Mouse (Mus musculus) lung, postnatal 0 days (tissue): Measurements from ENCODE around the gene Ankrd33b. TPM values are rescaled to one million over a fixed set of nuclear protein-coding genes. Genes with fewer than 3 reads are reported as not detected.
A peak's percentile ranks its signal among the peaks of the same experiment; 100 is the strongest.

Experiments used
- ATAC-seq: fragments of 200-750 bp; cut with Nextera tagmentation; 2 replicates; pipeline ENCODE4 v1.8.0; 2017; ENCODE audit warnings: moderate library complexity
- DNase-seq: peaks from one replicate; pipeline ENCODE4 v3.0.0-alpha.2; 2016; ENCODE audit warnings: low spot score
- H3K27ac ChIP-seq: fragments of 300-500 bp; sonication (generic); 2 replicates; pipeline ENCODE4 v1.5.1; 2014; ENCODE audit warnings: antibody characterized with exemption, mild to moderate bottlenecking, low read length, mixed read lengths
- H3K27me3 ChIP-seq: fragments of 300-500 bp; sonication (generic); replicated peaks from 2 replicates; pipeline ENCODE4 v1.6.1; 2014; ENCODE audit warnings: low read length, mixed read lengths; ENCODE audit not compliant: insufficient read depth
- H3K36me3 ChIP-seq: fragments of 300-500 bp; sonication (generic); 2 replicates; pipeline ENCODE4 v1.6.1; 2014; ENCODE audit warnings: low read length, mixed read lengths; ENCODE audit not compliant: insufficient read depth
- H3K4me1 ChIP-seq: fragments of 300-500 bp; sonication (generic); 2 replicates; pipeline ENCODE4 v1.6.1; 2014; ENCODE audit warnings: antibody characterized with exemption, low read depth, low read length, mixed read lengths; ENCODE audit not compliant: insufficient read depth
- H3K4me2 ChIP-seq: fragments of 300-500 bp; sonication (generic); replicated peaks from 2 replicates; pipeline ENCODE4 v1.6.1; 2014; ENCODE audit warnings: low read depth, mild to moderate bottlenecking, low read length, moderate library complexity, mixed read lengths
- H3K4me3 ChIP-seq: fragments of 300-500 bp; sonication (generic); 2 replicates; pipeline ENCODE4 v1.5.1; 2014; ENCODE audit warnings: low read depth, low read length
- H3K9ac ChIP-seq: fragments of 300-500 bp; sonication (generic); replicated peaks from 2 replicates; pipeline ENCODE4 v1.6.1; 2014; ENCODE audit warnings: low read depth, mild to moderate bottlenecking
- H3K9me3 ChIP-seq: fragments of 300-500 bp; sonication (generic); 2 replicates; pipeline ENCODE4 v1.6.1; 2016; ENCODE audit warnings: low read length, mixed read lengths
- CTCF ChIP-seq: IDR thresholded peaks from 2 replicates; pipeline ENCODE4 v1.5.1; 2016; ENCODE audit warnings: antibody characterized with exemption, mild to moderate bottlenecking
- EP300 ChIP-seq: IDR thresholded peaks from 2 replicates; pipeline ENCODE4 v1.6.1; 2016; ENCODE audit warnings: antibody characterized with exemption, mild to moderate bottlenecking, control low read depth
- WGBS: fragments of 180-500 bp; shearing (Covaris S2); extraction: QIAGEN DNeasy Blood & Tissue Kit; methylation state at CpG from one replicate; pipeline ENCODE4 v1.1.7; 2014; 5-methylcytosine and 5-hydroxymethylcytosine counted together
- polyA plus RNA-seq: library from polyadenylated mRNA; unstranded; fragments of >200 nt; fragmentation: Nextera tagmentation; extraction: Ambion mirVana; gene quantifications from 2 replicates; pipeline ENCODE4 v1.2.1, GENCODE M21; 2015

Ankrd33b gene
- polyA plus RNA-seq, 1 experiment from 2014 or later = 19.8 TPM

GRCm38 (mm10) chr15:31396755-31397154 is 29.2 kb upstream of the Ankrd33b start:
- Histone ChIP-seq H3K36me3 (no peaks in the 10 kb centered on the region), H3K4me2 (no peak overlapping the region), H3K4me3 (no peak overlapping the region), H3K9me3 (no peaks in the 10 kb centered on the region), H3K9ac (no peak overlapping the region), H3K27me3 (no peaks in the 10 kb centered on the region), H3K27ac (no peak overlapping the region), H3K4me1 (no peaks in the 10 kb centered on the region)
- ATAC-seq (no peak), DNase-seq (no peak)
- TF ChIP-seq EP300 = no peak
- no peak for TF ChIP-seq CTCF
- 67% methylated on average over 5 of the region's 5 CpGs for WGBS

- Histone ChIP-seq H3K4me1 (no peaks in the 10 kb centered on the region), H3K9ac (no peak overlapping the region), H3K9me3 (no peaks in the 10 kb centered on the region), H3K4me3 (no peak overlapping the region), H3K36me3 (no peaks in the 10 kb centered on the region), H3K4me2 (no peak overlapping the region), H3K27ac (no peak overlapping the region), H3K27me3 (no peaks in the 10 kb centered on the region)
- WGBS = 88% methylated on average over 4 of the region's 4 CpGs
- DNase-seq = no peak
- TF ChIP-seq EP300 (no peak), CTCF (no peak)
- no peak for ATAC-seq
Observed at GRCm38 (mm10) chr15:31395986-31396385, 28.5 kb upstream of the Ankrd33b start.

GRCm38 (mm10) chr15:31393402-31393801 is 25.9 kb upstream of the Ankrd33b start:
- no peak overlapping the region for H3K4me3 ChIP-seq
- TF ChIP-seq CTCF = no peak
- no peak for TF ChIP-seq EP300
- no peaks in the 10 kb centered on the region for H3K9me3 ChIP-seq
- no peaks in the 10 kb centered on the region for H3K4me1 ChIP-seq
- DNase-seq = no peak
- ATAC-seq = no peak
- no peaks in the 10 kb centered on the region for H3K36me3 ChIP-seq
- no peak overlapping the region for H3K9ac ChIP-seq
- 78% methylated on average over 6 of the region's 6 CpGs for WGBS
- no peaks in the 10 kb centered on the region for H3K27me3 ChIP-seq
- no peak overlapping the region for H3K27ac ChIP-seq
- H3K4me2 ChIP-seq = no peak overlapping the region

- no peak overlapping the region for H3K4me3 ChIP-seq
- H3K4me1 ChIP-seq = no peaks in the 10 kb centered on the region
- H3K9ac ChIP-seq = no peak overlapping the region
- no peaks in the 10 kb centered on the region for H3K36me3 ChIP-seq
- no peak for DNase-seq
- H3K4me2 ChIP-seq = no peak overlapping the region
- H3K27me3 ChIP-seq = no peaks in the 10 kb centered on the region
- 85% methylated on average over 7 of the region's 7 CpGs for WGBS
- H3K27ac ChIP-seq = no peak overlapping the region
- H3K9me3 ChIP-seq = no peaks in the 10 kb centered on the region
- ATAC-seq = no peak
- TF ChIP-seq CTCF (no peak), EP300 (no peak)
Observed at GRCm38 (mm10) chr15:31392705-31393104, 25.2 kb upstream of the Ankrd33b start.

- H3K4me3 ChIP-seq = no peak overlapping the region
- no peaks in the 10 kb centered on the region for H3K36me3 ChIP-seq
- H3K9me3 ChIP-seq = 0 out of 2 replicates have a peak, but pooled peaks cover 2% of the 10 kb centered on the region
- no peaks in the 10 kb centered on the region for H3K27me3 ChIP-seq
- no peak overlapping the region for H3K9ac ChIP-seq
- no peak overlapping the region for H3K4me2 ChIP-seq
- TF ChIP-seq EP300 (no peak), CTCF (no peak)
- no peak for DNase-seq
- WGBS = 73% methylated on average over 4 of the region's 4 CpGs
- no peak overlapping the region for H3K27ac ChIP-seq
- no peak for ATAC-seq
- H3K4me1 ChIP-seq = no peaks in the 10 kb centered on the region
Observed at GRCm38 (mm10) chr15:31392135-31392534, 24.6 kb upstream of the Ankrd33b start.

GRCm38 (mm10) chr15:31381936-31382468 is 14.5 kb upstream of the Ankrd33b start:
- Histone ChIP-seq H3K4me2 (no peak overlapping the region), H3K27me3 (no peaks in the 10 kb centered on the region), H3K27ac (no peak overlapping the region), H3K9me3 (0 out of 2 replicates have a peak, but pooled peaks cover under 1% of the 10 kb centered on the region), H3K9ac (no peak overlapping the region), H3K36me3 (no peaks in the 10 kb centered on the region), H3K4me3 (no peak overlapping the region), H3K4me1 (0 out of 2 replicates have a peak, but pooled peaks cover 4% of the 10 kb centered on the region)
- TF ChIP-seq EP300 = no peak
- WGBS = 11% methylated on average over 11 of the region's 11 CpGs
- ATAC-seq = peak; percentile 65
- DNase-seq = peak; percentile 48

- ATAC-seq = no peak
- no peak overlapping the region for H3K4me3 ChIP-seq
- WGBS = 79% methylated on average over 3 of the region's 3 CpGs
Observed at GRCm38 (mm10) chr15:31379471-31379870, 11.9 kb upstream of the Ankrd33b start.

More at GRCm38 (mm10) chr15:31379471-31379870, 11.9 kb upstream of the Ankrd33b start:
- TF ChIP-seq CTCF = no peak
- TF ChIP-seq EP300 = no peak
- H3K9ac ChIP-seq = no peak overlapping the region
- H3K27me3 ChIP-seq = no peaks in the 10 kb centered on the region
- 0 out of 2 replicates have a peak, but pooled peaks cover 4% of the 10 kb centered on the region for H3K4me1 ChIP-seq
- no peak for DNase-seq
- no peaks in the 10 kb centered on the region for H3K9me3 ChIP-seq
- H3K36me3 ChIP-seq = no peaks in the 10 kb centered on the region
- no peak overlapping the region for H3K4me2 ChIP-seq
- H3K27ac ChIP-seq = no peak overlapping the region
